Mouse (Mus musculus): Measurements from ENCODE around the gene Klhl35. TPM values are rescaled to one million over a fixed set of nuclear protein-coding genes. Genes with fewer than 3 reads are reported as not detected.

Klhl35 gene
- total and polyA plus RNA-seq, 3 experiments, result 0.04 TPM; not detected in 2

- DNase-seq (ENCODE audit: low read depth, low spot score), result no peak
- Histone ChIP-seq H3K27ac (ENCODE audit: control insufficient read depth, low read depth, low read length) (no peak overlapping the region), H3K4me3 (ENCODE audit: control insufficient read depth in 1 of 2, insufficient read depth in 1 of 2, low read depth in 2 of 2, low read length in 2 of 2) (no peak overlapping the region), H3K4me1 (ENCODE audit: control insufficient read depth in 1 of 2, insufficient read depth in 2 of 2, low read length in 2 of 2) (peaks cover 0 to 11% of the 10 kb centered on the region in 2 experiments; a peak in 2 of 4 replicates), H3K9ac (ENCODE audit: control insufficient read depth, low read depth, low read length, poor library complexity, severe bottlenecking) (no peak overlapping the region), H3K9me3 (replicated peaks; ENCODE audit: insufficient read depth, low read length) (no peaks in the 10 kb centered on the region), H3K27me3 (ENCODE audit: control insufficient read depth in 1 of 2, insufficient read depth in 2 of 2, low read length in 2 of 2) (no peaks in the 10 kb centered on the region), H3K36me3 (ENCODE audit: control insufficient read depth in 1 of 2, insufficient read depth in 2 of 2, low read length in 2 of 2) (no peaks in the 10 kb centered on the region), H3K79me2 (ENCODE audit: control insufficient read depth, insufficient read depth, low read length, poor library complexity) (no peaks in the 10 kb centered on the region)
- no peak for TF ChIP-seq ZC3H11A (IDR thresholded peaks at IDR 0.05; ENCODE audit: low read depth, low read length)
- no peak for TF ChIP-seq MYC (IDR thresholded peaks at IDR 0.05; ENCODE audit: low read depth, low read length)
- no peak for TF ChIP-seq NRF1 (IDR thresholded peaks at IDR 0.05; ENCODE audit: insufficient read depth, low read depth, low read length, poor library complexity, severe bottlenecking)
- TF ChIP-seq POLR2A (IDR thresholded peaks at IDR 0.05; ENCODE audit: control insufficient read depth in 1 of 2, insufficient read depth in 1 of 2, low read depth in 1 of 2, low read length in 2 of 2, poor library complexity in 1 of 2), result no peak
- TF ChIP-seq UBTF (IDR thresholded peaks at IDR 0.05; ENCODE audit: borderline replicate concordance, insufficient read depth, low read depth, low read length), result no peak
- TF ChIP-seq MAZ (IDR thresholded peaks at IDR 0.05; ENCODE audit: low read depth, low read length), result no peak
- no peak for TF ChIP-seq TAL1 (IDR thresholded peaks at IDR 0.05; ENCODE audit: low read length)
- TF ChIP-seq E2F4 (IDR thresholded peaks at IDR 0.05; ENCODE audit: borderline replicate concordance, low read depth, low read length), result no peak
- no peak for TF ChIP-seq TBP (IDR thresholded peaks at IDR 0.05; ENCODE audit: low read depth, low read length)
- no peak for TF ChIP-seq TCF12 (IDR thresholded peaks at IDR 0.05; ENCODE audit: low read depth, low read length)
- TF ChIP-seq SIN3A (IDR thresholded peaks at IDR 0.05; ENCODE audit: low read length), result no peak
These were observed 11.8 kb upstream of the Klhl35 start for GRCm38 (mm10) chr7:99454044-99454443.

GRCm38 (mm10) chr7:99458849-99459248, 7.0 kb upstream of the Klhl35 start:
- DNase-seq (ENCODE audit: low read depth, low spot score), result no peak
- H3K79me2 ChIP-seq (ENCODE audit: control insufficient read depth, insufficient read depth, low read length, poor library complexity), result no peaks in the 10 kb centered on the region
- H3K9me3 ChIP-seq (replicated peaks; ENCODE audit: insufficient read depth, low read length), result no peaks in the 10 kb centered on the region
- H3K27ac ChIP-seq (ENCODE audit: control insufficient read depth, low read depth, low read length), result no peak overlapping the region
- H3K4me1 ChIP-seq (ENCODE audit: control insufficient read depth in 1 of 2, insufficient read depth in 2 of 2, low read length in 2 of 2), result no peaks in the 10 kb centered on the region
- no peaks in the 10 kb centered on the region for H3K27me3 ChIP-seq (ENCODE audit: control insufficient read depth in 1 of 2, insufficient read depth in 2 of 2, low read length in 2 of 2)
- TF ChIP-seq GATA1 (IDR thresholded peaks at IDR 0.05; ENCODE audit: low read depth, low read length) (no peak), CTCF (IDR thresholded peaks at IDR 0.05 in 2 of 3, conservative IDR thresholded peaks at IDR 0.05 in 1 of 3; ENCODE audit: control insufficient read depth in 1 of 3, insufficient read depth in 1 of 3, low read depth in 2 of 3, low read length in 3 of 3, poor library complexity in 1 of 3, severe bottlenecking in 1 of 3) (no peak), MYB (IDR thresholded peaks at IDR 0.05; ENCODE audit: low read depth, low read length) (no peak), ELF1 (IDR thresholded peaks at IDR 0.05; ENCODE audit: low read depth, low read length) (no peak), POLR2AphosphoS5 (IDR thresholded peaks at IDR 0.05; ENCODE audit: borderline replicate concordance, low read depth, low read length) (no peak), RAD21 (IDR thresholded peaks at IDR 0.05; ENCODE audit: low read depth, low read length) (no peak), SIN3A (IDR thresholded peaks at IDR 0.05; ENCODE audit: low read length) (no peak), NRF1 (IDR thresholded peaks at IDR 0.05; ENCODE audit: insufficient read depth, low read depth, low read length, poor library complexity, severe bottlenecking) (no peak), TCF12 (IDR thresholded peaks at IDR 0.05; ENCODE audit: low read depth, low read length) (no peak), MAX (IDR thresholded peaks at IDR 0.05; ENCODE audit: low read length) (no peak), USF1 (IDR thresholded peaks at IDR 0.05; ENCODE audit: low read depth, low read length) (no peak), KAT2A (conservative IDR thresholded peaks at IDR 0.05; ENCODE audit: low read depth, low read length) (no peak), ETS1 (IDR thresholded peaks at IDR 0.05; ENCODE audit: low read depth, low read length) (no peak), SMC3 (IDR thresholded peaks at IDR 0.05; ENCODE audit: low read depth, low read length) (no peak), MXI1 (IDR thresholded peaks at IDR 0.05; ENCODE audit: low read depth, low read length) (no peak)
- no peaks in the 10 kb centered on the region for H3K36me3 ChIP-seq (ENCODE audit: control insufficient read depth in 1 of 2, insufficient read depth in 2 of 2, low read length in 2 of 2)
- no peak overlapping the region for H3K4me3 ChIP-seq (ENCODE audit: control insufficient read depth in 1 of 2, insufficient read depth in 1 of 2, low read depth in 2 of 2, low read length in 2 of 2)
- no peak overlapping the region for H3K9ac ChIP-seq (ENCODE audit: control insufficient read depth, low read depth, low read length, poor library complexity, severe bottlenecking)
